Mouse (Mus musculus) midbrain, postnatal 0 days (tissue): ENCODE measurements at regions not wholly inside any gene's neighbourhood (a gene's known extent, or its start where the extent isn't known, plus 50 kb on each side); places are given as distances from the start of the nearest gene placed in this dataset.

ENCODE experiments used
- ATAC-seq: fragments of 200-750 bp; cut with Nextera tagmentation; 2 replicates; pipeline ENCODE4 v1.8.0; 2017; ENCODE audit warnings: moderate number of reproducible peaks, mild to moderate bottlenecking, moderate TSS enrichment, moderate library complexity; ENCODE audit not compliant: low FRiP score
- DNase-seq: peaks from one replicate; pipeline ENCODE4 v3.0.0-alpha.2; 2015; ENCODE audit warnings: low spot score
- H3K27ac ChIP-seq: fragments of 300-500 bp; sonication (generic); 2 replicates; pipeline ENCODE4 v1.5.1; 2014; ENCODE audit warnings: low read depth, mild to moderate bottlenecking, low read length, mixed read lengths
- H3K27me3 ChIP-seq: fragments of 300-500 bp; sonication (generic); 2 replicates; pipeline ENCODE4 v1.6.1; 2014; ENCODE audit warnings: low read length, control low read depth, mixed read lengths; ENCODE audit not compliant: insufficient read depth
- H3K36me3 ChIP-seq: fragments of 300-500 bp; sonication (generic); 2 replicates; pipeline ENCODE4 v1.6.1; 2014; ENCODE audit warnings: low read length, control low read depth, mixed read lengths; ENCODE audit not compliant: insufficient read depth
- H3K4me1 ChIP-seq: fragments of 300-500 bp; sonication (generic); 2 replicates; pipeline ENCODE4 v1.6.1; 2014; ENCODE audit warnings: mild to moderate bottlenecking, control low read depth, antibody characterized with exemption, low read length, mixed read lengths; ENCODE audit not compliant: insufficient read depth
- H3K4me2 ChIP-seq: fragments of 300-500 bp; sonication (generic); 2 replicates; pipeline ENCODE4 v1.6.1; 2014; ENCODE audit warnings: low read depth, mild to moderate bottlenecking, low read length, mixed read lengths; ENCODE audit not compliant: poor library complexity, severe bottlenecking
- H3K4me3 ChIP-seq: fragments of 300-500 bp; sonication (generic); 2 replicates; pipeline ENCODE4 v1.5.1; 2014; ENCODE audit warnings: low read depth, mild to moderate bottlenecking, low read length, moderate library complexity
- H3K9ac ChIP-seq: fragments of 300-500 bp; sonication (generic); replicated peaks from 2 replicates; pipeline ENCODE4 v1.6.1; 2014; ENCODE audit warnings: mild to moderate bottlenecking, low read length, moderate library complexity, mixed read lengths; ENCODE audit not compliant: poor library complexity, severe bottlenecking
- H3K9me3 ChIP-seq: fragments of 300-500 bp; sonication (generic); 2 replicates; pipeline ENCODE4 v1.6.1; 2016; ENCODE audit warnings: low read length, control low read depth
- CTCF ChIP-seq: IDR thresholded peaks from 2 replicates; pipeline ENCODE4 v1.5.1; 2016; ENCODE audit warnings: antibody characterized with exemption, mild to moderate bottlenecking
- WGBS: fragments of 180-500 bp; shearing (Covaris S2); extraction: QIAGEN DNeasy Blood & Tissue Kit; methylation state at CpG from one replicate; pipeline ENCODE4 v1.1.7; 2014; 5-methylcytosine and 5-hydroxymethylcytosine counted together

DNA sequence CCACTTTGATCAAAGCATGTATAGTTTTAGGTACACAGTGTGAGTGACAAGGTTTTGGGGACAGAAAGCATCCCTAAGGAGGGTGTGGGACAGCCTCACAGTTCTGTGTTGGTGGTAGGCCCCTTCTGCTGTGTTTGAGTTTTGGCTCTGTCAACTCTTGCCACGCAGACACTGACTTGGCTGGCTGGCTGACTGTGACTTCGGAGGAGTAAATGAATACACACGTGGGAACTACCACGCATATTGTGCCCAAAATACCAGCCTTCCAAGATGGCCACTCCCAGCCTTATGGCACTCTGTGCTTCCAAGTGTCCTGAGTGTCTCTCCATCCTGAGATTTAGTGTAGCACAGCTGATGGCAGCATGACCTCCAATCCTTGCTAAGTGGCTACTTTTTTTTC lies 95.3 kb downstream of the Tbx4 start:
- H3K4me3 ChIP-seq: no peak overlapping the region
- no peaks in the 10 kb centered on the region for H3K36me3 ChIP-seq
- TF ChIP-seq CTCF: no peak
- DNase-seq (no peak), ATAC-seq (no peak)
- H3K27me3 ChIP-seq: no peaks in the 10 kb centered on the region
- WGBS: 84% methylated on average over 4 of the region's 4 CpGs
- H3K4me1 ChIP-seq: no peaks in the 10 kb centered on the region
- H3K4me2 ChIP-seq: no peak overlapping the region
- no peak overlapping the region for H3K9ac ChIP-seq
- no peaks in the 10 kb centered on the region for H3K9me3 ChIP-seq
- H3K27ac ChIP-seq: no peak overlapping the region

- H3K4me1 ChIP-seq: no peaks in the 10 kb centered on the region
- H3K4me2 ChIP-seq: no peak overlapping the region
- H3K27ac ChIP-seq: no peak overlapping the region
- H3K9me3 ChIP-seq: no peaks in the 10 kb centered on the region
- H3K27me3 ChIP-seq: peaks cover 4% of the 10 kb centered on the region; the same call in 1 of the 2 replicates
- no peak overlapping the region for H3K4me3 ChIP-seq
- H3K9ac ChIP-seq: no peak overlapping the region
- ATAC-seq: no peak
- DNase-seq: no peak
- TF ChIP-seq CTCF: no peak
- 86% methylated on average over 8 of the region's 8 CpGs for WGBS
- H3K36me3 ChIP-seq: no peaks in the 10 kb centered on the region
Measured at GRCm38 (mm10) chr11:85986338-85986737, 100.1 kb downstream of the Tbx4 start.

DNA sequence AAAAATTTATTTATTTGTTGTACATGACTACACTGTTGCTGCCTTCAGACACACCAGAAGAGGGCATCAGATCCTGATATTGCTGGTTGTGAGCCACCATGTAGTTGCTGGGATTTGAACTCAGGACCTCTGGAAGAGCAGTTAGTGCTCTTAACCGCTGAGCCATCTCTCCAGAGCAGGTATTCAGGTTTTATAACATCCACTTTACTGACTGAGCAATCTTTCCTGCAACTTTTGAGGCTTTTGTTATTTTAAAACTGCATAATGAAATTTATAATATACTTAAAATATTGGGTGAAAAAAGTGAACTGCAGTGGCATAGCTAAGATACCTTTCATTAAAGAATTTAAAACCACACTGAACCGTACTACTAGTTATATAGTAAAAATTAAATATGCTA lies 101.0 kb downstream of the Tbx4 start:
- no peak overlapping the region for H3K27ac ChIP-seq
- no peak overlapping the region for H3K4me2 ChIP-seq
- ATAC-seq: no peak
- H3K4me1 ChIP-seq: no peaks in the 10 kb centered on the region
- WGBS: 96% methylated on average over 2 of the region's 2 CpGs
- no peak for DNase-seq
- peaks cover 4% of the 10 kb centered on the region; the same call in 1 of the 2 replicates for H3K27me3 ChIP-seq
- H3K9ac ChIP-seq: no peak overlapping the region
- H3K9me3 ChIP-seq: no peaks in the 10 kb centered on the region
- H3K4me3 ChIP-seq: no peak overlapping the region
- no peak for TF ChIP-seq CTCF
- H3K36me3 ChIP-seq: no peaks in the 10 kb centered on the region

DNA sequence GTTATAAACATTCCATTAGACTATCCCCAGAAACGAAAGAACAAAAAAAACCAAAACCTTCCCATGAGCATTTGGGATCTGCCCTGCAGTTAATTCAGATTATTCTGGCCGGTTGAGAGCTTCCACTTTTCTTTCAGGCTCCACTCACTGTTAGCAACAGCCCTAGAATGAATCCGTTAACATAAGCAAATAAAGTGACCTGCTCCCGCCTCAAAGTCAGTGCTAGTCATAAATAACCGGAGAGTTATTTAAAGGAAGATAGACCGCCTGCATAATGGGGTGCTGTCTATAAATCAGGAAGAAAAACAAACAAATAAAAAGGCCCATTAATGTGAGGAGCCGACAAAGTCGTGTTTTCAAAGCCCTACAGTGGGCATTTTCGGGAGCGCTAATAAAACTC lies 103.3 kb downstream of the Tbx4 start:
- TF ChIP-seq CTCF: no peak
- H3K27ac ChIP-seq: no peak overlapping the region
- no peak overlapping the region for H3K9ac ChIP-seq
- H3K36me3 ChIP-seq: no peaks in the 10 kb centered on the region
- WGBS: 13% methylated on average over 10 of the region's 10 CpGs
- H3K4me2 ChIP-seq: peak overlapping the region; percentile 41
- no peaks in the 10 kb centered on the region for H3K9me3 ChIP-seq
- ATAC-seq (no peak), DNase-seq (no peak)
- no peaks in the 10 kb centered on the region for H3K4me1 ChIP-seq
- peaks cover 4% of the 10 kb centered on the region; the same call in 1 of the 2 replicates for H3K27me3 ChIP-seq
- peak overlapping the region; percentile 18; the same call in 1 of the 2 replicates for H3K4me3 ChIP-seq

DNA sequence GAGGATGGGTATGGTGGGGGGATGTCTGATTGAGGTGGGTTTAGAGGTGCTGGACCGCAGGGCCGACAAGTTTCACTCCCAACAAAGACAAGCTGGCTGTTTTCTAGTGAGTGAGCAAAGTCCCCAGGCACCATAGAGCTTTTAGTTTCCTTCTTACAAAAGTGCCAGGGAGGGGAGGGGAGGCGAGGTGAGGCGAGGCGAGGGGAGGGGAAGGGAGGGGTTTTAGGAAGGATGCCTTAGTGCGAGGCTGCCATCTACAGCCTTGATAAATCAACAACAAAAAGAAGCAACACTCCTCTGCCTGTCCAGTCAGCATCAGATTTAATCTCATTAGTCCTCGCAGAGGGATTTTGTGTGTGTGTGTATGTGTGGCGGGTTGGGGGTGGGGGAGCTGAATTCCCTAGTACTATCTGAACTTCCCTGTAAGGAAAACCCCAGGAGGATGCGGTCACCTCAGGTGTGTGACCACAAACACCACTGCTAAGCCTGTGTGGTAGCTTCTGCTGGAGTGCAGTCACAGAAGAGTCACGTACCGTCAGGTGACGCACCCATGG lies 103.8 kb downstream of the Tbx4 start:
- 10% methylated on average over 11 of the region's 12 CpGs for WGBS
- Histone ChIP-seq H3K4me3 (peak overlapping the region; percentile 18; the same call in 1 of the 2 replicates), H3K9ac (no peak overlapping the region), H3K27me3 (peaks cover 4% of the 10 kb centered on the region; the same call in 1 of the 2 replicates), H3K27ac (no peak overlapping the region), H3K9me3 (no peaks in the 10 kb centered on the region), H3K4me1 (no peaks in the 10 kb centered on the region), H3K4me2 (peak overlapping the region; percentile 41), H3K36me3 (no peaks in the 10 kb centered on the region)
- peak; percentile 55 for DNase-seq
- ATAC-seq: no peak
- TF ChIP-seq CTCF: peak; percentile 35

DNA sequence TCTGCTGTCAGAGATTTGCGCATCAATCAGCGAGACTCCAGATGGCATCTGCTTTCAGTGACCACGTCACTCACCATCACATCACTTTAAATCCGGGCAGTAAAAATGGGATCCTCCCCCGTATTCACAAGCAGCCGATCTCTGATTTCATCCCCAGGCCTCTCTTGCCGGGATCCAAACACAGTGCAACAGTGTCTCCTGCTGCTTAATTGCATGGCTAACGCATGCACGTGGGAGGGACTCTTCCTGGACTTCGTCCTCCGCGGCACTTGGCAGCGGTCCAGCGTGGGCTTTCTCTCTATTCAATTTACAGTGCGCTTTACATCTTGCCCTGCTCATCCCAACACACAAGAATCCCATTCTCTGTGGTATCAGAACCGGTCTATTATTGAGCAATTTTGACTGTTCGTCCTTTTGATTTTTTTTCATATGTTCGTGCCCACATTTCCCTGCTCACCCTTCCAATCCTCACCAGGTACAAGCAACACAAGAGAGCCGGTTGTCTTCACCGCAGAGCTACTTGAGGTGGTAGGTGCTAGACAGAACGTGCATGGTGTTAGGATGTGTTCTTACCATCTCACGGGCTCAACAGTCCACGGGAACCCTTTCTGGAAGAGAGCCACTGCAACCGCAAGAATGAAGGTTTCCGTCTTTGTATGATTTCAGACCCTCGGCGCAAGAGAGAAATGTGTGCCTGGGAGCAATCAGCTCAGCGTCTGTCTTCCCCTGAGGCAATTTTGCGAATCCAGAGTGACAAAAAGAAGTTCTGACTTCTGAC lies 109.3 kb downstream of the Tbx4 start:
- Histone ChIP-seq H3K36me3 (no peaks in the 10 kb centered on the region), H3K9ac (peak overlapping the region; percentile 52), H3K4me3 (peak overlapping the region; percentile 32), H3K4me2 (peak overlapping the region; percentile 61), H3K9me3 (no peaks in the 10 kb centered on the region), H3K27ac (no peak overlapping the region), H3K27me3 (0 out of 2 replicates have a peak, but pooled peaks cover 4% of the 10 kb centered on the region), H3K4me1 (0 out of 2 replicates have a peak, but pooled peaks cover 4% of the 10 kb centered on the region)
- DNase-seq: peak; percentile 67
- WGBS: 20% methylated on average over 29 of the region's 29 CpGs
- TF ChIP-seq CTCF: peak; percentile 44
- no peak for ATAC-seq
